Mouse (Mus musculus) G1E-ER4 (cell line): Measurements from ENCODE around the gene Lamtor5. TPM values are rescaled to one million over a fixed set of nuclear protein-coding genes. Genes with fewer than 3 reads are reported as not detected.

Experiments
- GATA1 ChIP-seq: IDR thresholded peaks from one replicate; pipeline ENCODE4 v1.8.0; 2012; ENCODE audit warnings: low read length, inconsistent platforms
- polyA plus RNA-seq: library from polyadenylated mRNA; stranded (reverse); fragments of >175 nt; gene quantifications from 2 replicates; pipeline ENCODE4 v1.2.3, GENCODE M21; 2012

Gene Lamtor5
- 22.1 and 36.3 TPM in 2 replicates for polyA plus RNA-seq

DNA sequence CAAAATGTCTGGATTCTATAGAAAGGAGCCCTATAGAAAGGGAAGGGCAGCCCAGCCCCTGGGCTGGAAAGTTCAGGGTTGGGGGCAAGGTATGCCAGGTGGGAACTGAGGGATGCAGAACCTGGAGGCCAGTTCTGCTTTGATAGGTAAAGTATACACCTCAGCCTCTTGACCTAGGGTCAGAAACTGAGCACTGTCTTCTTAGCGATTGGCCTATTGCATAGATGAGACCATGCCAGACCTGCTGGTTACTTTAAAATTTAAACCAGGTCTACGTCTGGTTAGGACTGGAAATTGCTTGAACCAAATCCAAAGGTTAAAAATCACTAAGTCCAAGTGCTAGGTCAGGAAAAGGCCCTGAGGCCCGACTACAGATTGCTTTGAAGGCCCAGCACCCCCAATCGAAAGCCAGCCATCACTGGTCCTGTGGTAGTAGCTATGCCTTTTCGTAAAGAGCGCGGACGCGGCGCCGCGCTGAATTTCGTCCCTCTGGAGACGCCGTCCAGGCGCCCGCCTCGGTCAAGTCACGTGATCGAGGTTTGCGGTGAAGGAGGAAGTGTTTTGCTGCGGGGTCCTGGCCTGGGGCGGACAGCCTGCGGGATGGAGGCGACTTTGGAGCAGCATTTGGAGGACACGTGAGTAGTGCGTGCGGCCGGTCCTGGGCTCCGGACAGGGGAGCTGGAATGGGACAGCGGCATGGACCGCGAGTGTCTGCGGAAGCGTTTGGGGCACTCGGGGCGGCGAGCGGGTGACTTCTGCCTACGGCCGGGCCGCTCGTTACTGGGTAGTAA, at the start of gene Lamtor5:
TSS of gene Lamtor5 (plus strand) at position 380 of the 791 bp plus-strand sequence.
- no peak for TF ChIP-seq GATA1

DNA sequence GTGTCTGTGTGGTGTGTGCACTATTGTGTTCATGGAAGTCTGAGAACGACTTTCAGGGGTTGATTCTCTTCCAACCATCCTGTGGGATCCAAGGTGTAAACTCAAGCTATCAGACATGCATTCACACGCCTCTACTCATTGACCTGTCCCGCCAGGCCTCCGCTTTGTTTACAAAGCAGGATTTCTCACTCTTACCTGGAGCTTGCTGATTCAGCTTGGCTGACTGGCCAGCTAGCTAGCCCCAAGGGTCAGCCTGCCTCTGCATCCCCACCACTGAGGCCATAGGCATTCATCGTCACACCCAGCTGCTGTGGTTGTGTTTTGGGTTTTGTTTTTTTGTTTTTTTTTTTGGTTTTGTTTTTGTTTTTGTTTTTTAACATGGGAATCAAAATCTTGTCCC, 49.4 kb upstream of the Lamtor5 start:
- no peak for TF ChIP-seq GATA1

DNA sequence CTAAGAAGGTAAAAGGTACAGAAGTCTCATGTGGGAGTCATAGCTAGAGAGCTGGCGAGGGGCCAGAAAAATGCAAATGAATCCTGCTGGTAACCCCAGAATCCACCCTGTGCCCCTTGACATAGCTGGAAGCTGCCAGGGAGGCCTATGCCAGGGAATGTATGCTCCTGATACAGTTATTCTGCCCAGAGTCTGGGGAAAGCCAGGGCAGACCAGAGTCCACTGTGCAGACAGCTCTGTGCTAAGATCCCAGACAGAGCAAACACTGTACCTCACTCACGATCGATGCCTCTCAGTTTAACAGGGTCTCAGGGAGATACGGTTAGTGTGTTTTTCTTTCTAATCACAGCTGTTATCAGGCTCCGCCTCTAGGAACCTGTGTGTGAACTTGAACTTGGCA, 48.8 kb upstream of the Lamtor5 start:
- TF ChIP-seq GATA1, result no peak

DNA sequence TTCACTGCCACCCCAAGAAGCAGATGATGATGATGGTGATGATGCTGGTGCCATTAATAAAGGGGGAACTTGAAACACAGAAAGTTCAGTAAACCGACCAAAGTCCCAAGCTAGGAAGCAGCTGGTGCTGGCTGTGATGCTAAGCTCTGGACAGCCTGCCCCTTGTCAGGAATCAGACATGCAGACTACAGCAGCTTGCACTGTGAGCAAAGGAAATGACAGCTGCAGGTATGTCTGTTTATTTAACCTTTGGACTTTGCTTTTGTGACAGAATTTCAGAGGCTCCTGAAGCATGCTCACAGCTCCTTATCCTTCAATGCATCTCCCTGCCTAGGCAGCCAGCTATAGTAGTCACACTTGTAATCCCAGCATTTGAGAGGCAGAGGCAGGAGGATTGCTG, 48.1 kb upstream of the Lamtor5 start, which contains the start of gene A630076J17Rik:
TSS of gene A630076J17Rik (plus strand) at position 88 of the 400 bp plus-strand sequence.
- no peak for TF ChIP-seq GATA1

DNA sequence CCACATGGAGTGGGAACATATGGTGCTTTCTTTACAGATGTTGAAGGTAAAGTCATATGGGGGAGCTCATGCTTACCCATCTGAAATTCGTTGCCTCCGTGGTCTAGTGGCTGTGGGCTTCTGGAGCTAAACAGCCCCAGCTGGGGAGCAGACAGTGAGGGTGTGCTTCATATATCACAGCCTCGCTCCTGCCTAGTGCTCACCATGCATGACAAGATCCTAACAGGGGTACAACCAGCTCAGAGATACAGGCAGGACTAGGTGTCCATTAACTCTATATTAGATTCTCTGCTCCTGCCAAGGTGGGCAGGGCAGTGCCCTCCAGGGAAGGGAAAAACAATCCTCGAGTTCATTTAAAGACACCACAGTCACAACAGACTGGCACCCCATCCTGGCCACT, 47.5 kb upstream of the Lamtor5 start:
- TF ChIP-seq GATA1, result no peak

DNA sequence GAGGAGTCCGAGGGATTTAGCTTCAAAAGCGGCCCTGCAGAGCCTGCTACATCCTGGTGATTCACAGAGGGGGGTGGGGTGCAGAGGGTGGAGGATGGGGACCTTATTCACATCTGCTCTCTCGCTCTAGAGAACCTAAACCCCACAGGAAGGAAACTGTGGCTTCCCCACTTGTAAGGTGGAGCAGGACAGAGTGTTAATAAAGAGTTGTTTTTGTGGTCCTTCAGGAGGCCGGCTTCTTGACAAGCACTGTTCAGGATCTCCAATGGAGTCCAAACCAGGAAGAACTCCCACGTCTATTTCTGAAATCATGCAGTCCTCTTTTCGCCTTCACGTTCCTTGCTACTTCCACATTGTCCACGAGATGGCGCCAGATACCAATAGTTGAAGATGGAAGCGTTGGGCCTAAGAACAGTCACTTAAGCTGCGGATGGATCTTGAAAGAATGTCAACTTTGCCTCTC, 45.3 kb upstream of the Lamtor5 start:
- no peak for TF ChIP-seq GATA1

DNA sequence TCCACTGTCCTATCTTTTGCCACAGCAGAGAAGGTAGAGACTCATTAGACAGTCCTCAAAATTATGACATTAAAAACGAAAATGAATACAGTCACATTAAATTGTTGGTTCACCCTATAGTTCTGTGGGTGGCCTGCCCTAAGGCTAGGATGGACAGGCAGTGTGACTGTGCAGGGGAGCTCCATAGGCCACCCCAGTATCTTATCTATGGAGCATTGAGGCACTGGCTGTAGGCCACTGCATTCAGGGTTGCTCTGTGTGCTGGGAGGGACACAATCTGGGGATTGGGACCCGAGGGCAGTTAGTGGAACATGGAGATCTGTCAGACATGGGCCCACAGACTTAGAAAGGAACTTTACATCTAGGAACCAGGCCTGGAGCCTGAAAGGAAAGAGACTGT, 44.7 kb upstream of the Lamtor5 start:
- TF ChIP-seq GATA1, result no peak

DNA sequence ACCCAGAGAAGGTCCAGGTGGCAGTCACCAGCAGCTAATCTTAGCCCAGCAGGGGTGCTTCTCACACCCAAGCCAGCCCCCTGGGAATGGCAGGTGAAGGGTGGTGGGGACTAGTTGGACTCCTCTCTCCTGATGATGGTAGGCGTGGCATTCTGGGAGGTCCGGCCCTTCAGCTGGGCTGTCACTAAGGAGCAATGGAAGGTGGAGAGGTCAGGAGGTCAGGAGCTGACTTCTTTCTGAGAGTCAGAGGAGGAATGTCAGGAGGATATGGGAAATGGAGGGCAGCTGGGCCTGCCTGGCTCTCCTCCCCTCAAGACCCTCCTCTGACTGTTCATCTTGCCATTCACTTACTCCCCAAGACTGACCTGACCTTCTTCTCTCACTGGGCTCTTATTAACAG, 40.6 kb upstream of the Lamtor5 start:
- no peak for TF ChIP-seq GATA1

DNA sequence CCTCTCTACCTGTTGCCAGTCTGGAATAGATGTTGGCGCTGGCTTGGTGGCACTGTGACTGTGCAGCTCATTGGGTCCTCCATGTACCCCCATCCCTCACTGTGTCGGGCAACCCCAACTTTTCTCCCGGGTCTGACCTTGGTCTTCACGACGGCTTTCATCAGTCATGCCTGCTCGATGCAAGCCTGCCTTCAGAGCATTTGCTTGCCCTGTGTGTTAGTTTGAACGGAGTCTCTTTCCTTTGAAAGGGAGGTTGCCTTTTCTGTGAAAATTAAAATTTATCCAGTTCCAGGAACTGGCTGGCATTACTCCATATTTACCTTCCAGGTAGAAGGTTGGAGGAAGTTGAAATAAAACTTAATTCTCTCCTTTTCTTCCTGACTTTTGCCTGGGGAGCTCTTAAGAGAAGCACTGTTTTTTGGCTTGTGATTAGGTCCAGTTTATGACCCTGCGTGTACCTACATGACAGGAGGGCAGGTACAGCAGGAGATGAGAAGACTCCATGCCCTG, 40.1 kb upstream of the Lamtor5 start:
- no peak for TF ChIP-seq GATA1

DNA sequence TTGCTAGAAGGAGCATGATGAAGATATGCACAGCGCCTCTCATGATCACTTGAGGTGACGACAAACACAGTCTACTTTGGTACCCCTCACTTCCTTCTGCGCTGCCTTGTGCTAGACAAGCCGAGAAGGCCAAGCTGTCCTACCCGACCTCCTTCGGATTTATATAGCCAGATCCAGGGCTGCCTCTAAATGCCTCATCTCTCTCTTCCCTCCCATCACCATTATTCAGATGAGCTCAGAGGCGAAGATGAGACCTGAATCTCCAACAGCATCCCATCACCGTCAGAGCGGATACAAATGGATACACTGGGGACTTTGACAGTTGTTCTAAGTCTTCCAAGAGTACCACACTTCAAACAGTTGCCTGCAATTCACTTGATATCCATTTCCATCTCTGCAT, 39.1 kb upstream of the Lamtor5 start, which contains the start of gene Prok1:
TSS of gene Prok1 (minus strand) at position 101 of the 400 bp plus-strand sequence.
- no peak for TF ChIP-seq GATA1

DNA sequence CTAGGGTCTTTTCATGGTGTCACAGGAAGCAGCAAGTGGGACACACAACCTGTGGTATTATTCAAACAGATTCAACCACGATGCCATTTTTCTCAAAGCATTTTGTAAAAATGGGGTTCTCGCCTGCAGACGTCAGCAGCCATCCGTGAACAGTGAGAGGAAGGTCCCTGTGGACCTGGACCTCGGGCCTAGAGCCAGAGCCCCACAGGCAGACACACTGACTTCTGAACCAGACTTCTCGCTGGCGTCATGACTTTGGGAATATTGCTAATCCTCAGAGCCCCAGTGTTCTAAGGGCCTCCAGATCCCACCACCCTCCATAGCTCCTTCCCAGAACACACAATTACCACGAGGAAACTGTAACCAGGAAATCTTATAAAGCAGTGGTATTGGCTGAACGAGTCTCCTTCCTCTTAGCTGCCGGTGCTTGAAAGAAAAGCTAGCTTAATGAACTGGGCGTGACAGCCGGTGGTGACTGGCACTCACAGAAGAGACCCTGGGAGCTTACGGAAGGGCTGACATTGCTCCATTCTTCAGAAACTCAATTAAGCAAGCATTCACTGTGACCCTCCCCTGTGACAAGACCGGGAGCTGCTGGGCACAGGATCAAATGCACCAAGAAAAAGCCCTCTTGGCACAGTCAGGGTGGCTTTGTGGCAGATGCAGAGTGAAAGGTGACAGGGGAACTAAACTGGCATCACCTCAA, 37.1 kb upstream of the Lamtor5 start:
- TF ChIP-seq GATA1, result no peak

DNA sequence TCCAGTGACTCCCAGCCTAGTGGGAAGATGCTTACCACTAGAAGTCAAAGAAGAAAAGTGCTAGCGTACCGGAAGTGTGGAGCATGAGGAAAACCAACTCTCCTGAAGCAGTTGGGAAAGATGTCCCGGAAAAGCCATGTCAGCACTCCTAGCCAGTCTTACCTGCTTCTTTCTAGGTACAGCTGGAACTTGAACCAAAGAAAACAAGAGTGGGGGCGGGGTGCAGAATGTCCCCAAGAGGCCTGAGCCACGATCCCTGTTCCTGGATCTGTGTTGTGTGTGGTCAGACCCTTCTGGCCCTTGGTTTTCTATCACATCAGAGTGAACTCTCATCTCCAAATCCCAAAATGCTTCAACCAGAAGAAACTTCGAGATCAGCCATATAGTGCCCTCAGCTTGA, 31.8 kb upstream of the Lamtor5 start:
- TF ChIP-seq GATA1, result no peak

DNA sequence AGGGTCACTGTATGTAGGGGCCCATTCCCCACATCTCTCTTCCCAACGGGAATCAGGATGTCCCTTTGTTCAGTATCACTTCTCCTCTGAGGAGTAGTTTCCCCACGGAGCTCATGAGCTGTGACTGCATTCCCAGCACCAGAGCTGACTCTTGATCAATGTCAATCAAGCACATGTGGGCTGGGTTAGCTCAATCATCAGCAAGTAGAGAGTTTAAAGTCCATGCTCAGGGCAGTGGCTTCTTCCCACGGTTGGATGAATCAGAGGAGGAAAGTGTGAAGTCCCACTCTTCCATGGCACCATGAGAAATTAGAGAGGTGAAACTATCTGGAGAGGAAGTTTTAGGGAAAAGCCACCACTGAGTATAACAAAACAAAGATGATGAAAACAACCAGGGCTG, 29.6 kb upstream of the Lamtor5 start:
- no peak for TF ChIP-seq GATA1

DNA sequence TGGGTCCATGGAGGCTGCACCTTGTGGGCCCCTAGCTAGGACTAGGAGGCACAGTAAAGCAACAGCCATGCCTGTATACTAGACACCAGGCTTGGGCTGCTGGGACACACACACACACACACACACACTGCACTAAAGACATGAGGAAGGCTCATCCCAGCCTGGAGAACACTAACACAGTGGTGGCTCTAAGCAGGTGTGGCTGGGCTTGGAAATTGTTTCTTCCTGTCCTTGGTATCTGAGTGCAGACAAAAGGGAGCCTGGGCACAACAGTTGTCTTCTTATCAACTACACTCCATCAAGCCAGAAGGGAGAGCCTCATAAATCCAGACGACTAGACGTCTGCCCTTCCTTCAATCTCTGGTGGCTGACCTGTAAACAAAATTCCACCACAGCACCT, 28.3 kb upstream of the Lamtor5 start:
- TF ChIP-seq GATA1, result no peak

DNA sequence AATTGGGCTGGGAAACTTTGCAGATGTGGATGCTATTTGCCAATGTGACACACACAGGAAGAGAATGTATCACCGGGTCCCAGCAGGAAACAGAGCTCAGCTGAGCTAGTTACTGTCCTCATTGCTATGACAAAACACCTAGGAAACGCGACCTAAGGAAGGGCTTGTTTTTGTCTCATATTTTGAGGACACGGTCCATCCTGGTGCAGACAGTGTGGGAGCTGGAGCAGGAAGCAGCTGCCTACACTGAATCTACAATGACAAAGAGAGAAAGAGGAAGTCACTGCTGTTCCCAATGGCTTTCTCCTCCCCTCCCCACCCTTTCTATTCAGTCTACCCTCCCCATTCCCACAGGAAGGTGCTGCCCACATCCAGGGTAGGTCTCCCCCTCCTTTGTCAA, 26.6 kb upstream of the Lamtor5 start:
- no peak for TF ChIP-seq GATA1

DNA sequence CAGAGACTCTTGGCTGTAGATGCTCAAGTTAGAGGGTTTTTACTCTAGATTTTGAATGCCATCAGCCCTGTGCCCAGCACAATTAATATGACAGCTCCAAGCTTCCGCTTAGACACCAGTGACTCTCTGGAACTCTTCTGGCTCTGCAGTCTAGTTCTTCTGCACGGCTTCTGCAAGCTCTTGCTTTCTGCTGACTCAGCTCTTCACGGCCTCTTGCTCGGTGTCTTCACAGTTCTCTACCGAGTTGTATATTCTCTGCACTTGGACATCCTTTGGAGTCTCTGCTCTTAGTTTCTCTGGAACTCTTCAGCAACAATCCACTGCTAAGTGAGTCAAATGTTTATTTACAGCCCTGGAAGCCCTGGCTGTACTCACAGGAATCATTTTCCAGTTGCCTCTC, 24.7 kb upstream of the Lamtor5 start:
- no peak for TF ChIP-seq GATA1

DNA sequence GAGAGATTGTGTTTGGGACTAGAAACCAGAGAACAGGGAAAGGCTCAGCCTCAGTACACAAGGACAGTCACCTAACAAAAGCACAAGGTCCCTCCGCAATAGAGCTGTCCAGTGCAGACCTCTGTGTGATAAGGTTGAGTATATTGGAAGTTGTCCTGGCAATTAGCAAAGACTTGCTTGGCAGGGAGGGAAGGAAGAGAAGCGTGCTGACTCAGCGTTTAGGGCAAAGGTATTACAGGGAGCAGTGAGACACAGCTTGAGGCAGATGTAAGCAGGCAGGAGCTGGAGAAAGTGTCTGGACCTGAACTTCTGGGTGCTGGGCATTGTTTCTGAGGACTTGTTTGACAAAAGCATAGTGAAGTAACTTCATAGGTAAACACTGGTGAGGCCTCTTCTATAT, 22.7 kb upstream of the Lamtor5 start:
- no peak for TF ChIP-seq GATA1

DNA sequence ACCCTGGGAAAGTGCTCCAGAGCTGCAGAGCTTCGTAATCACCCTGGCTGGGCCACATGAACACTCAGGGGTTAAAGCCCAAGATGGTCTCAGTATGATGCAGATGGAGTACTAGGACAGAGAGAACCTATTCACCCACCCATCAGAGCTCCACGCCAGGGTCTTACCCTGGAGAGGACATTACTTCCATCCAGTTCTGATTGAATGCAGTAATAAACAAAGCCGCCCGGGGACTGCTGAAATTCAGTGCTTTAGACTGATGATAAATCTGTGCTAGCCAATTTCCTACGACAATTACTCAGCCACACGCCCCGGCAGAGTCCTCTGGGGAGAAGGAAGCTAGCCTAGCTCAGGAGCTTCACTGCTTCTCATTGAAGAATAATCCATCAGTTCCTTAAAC, 21.9 kb upstream of the Lamtor5 start:
- TF ChIP-seq GATA1, result no peak
